Mouse (Mus musculus) heart, adult 2 months (tissue): ENCODE measurements at regions not wholly inside any gene's neighbourhood (a gene's known extent, or its start where the extent isn't known, plus 50 kb on each side); places are given as distances from the start of the nearest gene placed in this dataset.

Experiments used
- CTCF ChIP-seq: fragments of 200-600 bp; IDR thresholded peaks from 2 replicates; pipeline ENCODE4 v1.8.1; 2022; ENCODE audit warnings: antibody characterized with exemption, mild to moderate bottlenecking, moderate library complexity
- EP300 ChIP-seq: fragments of 200-500 bp; IDR thresholded peaks from 2 replicates; pipeline ENCODE4 v1.6.1; 2011; ENCODE audit warnings: low read depth, low read length, control low read depth; ENCODE audit not compliant: insufficient read depth
- POLR2A ChIP-seq: fragments of 200-500 bp; IDR thresholded peaks from 2 replicates; pipeline ENCODE4 v1.6.1; 2011; ENCODE audit warnings: mild to moderate bottlenecking, low read depth, low read length, control low read depth; ENCODE audit not compliant: insufficient read depth

- TF ChIP-seq CTCF, result no peak
- no peak for TF ChIP-seq EP300
- no peak for TF ChIP-seq POLR2A
These were observed 99.1 kb downstream of the Gpr65 start for GRCm38 (mm10) chr12:98367583-98367982.
